Mouse (Mus musculus) liver, adult (tissue): ENCODE measurements at regions not wholly inside any gene's neighbourhood (a gene's known extent, or its start where the extent isn't known, plus 50 kb on each side); places are given as distances from the start of the nearest gene placed in this dataset.

ENCODE experiments used
- GATA4 ChIP-seq: IDR thresholded peaks from 2 replicates; pipeline ENCODE4 v1.6.1; 2014; ENCODE audit warnings: mild to moderate bottlenecking, low read length; ENCODE audit not compliant: insufficient replicate concordance

- no peak for TF ChIP-seq GATA4
These were observed 323.4 kb upstream of the Maf start for GRCm38 (mm10) chr8:116030966-116031365.

GRCm38 (mm10) chr8:116025321-116025720 is 317.7 kb upstream of the Maf start:
- no peak for TF ChIP-seq GATA4

GRCm38 (mm10) chr8:116024811-116025210 is 317.2 kb upstream of the Maf start:
- TF ChIP-seq GATA4: no peak

- no peak for TF ChIP-seq GATA4
These were observed 314.1 kb upstream of the Maf start for GRCm38 (mm10) chr8:116021691-116022090.

- TF ChIP-seq GATA4: no peak
These were observed 287.7 kb upstream of the Maf start for GRCm38 (mm10) chr8:115995320-115995719.

- no peak for TF ChIP-seq GATA4
These were observed 284.4 kb upstream of the Maf start for GRCm38 (mm10) chr8:115991989-115992388.

- no peak for TF ChIP-seq GATA4
These were observed 275.8 kb upstream of the Maf start for GRCm38 (mm10) chr8:115983397-115983796.

- TF ChIP-seq GATA4: no peak
These were observed 274.7 kb upstream of the Maf start for GRCm38 (mm10) chr8:115982326-115982725.

GRCm38 (mm10) chr8:115981426-115981825 is 273.8 kb upstream of the Maf start:
- TF ChIP-seq GATA4: no peak

GRCm38 (mm10) chr8:115980616-115981015 is 273.0 kb upstream of the Maf start:
- TF ChIP-seq GATA4: no peak

GRCm38 (mm10) chr8:115977152-115977551 is 269.6 kb upstream of the Maf start:
- no peak for TF ChIP-seq GATA4

GRCm38 (mm10) chr8:115974706-115975105 is 267.1 kb upstream of the Maf start:
- TF ChIP-seq GATA4: no peak

GRCm38 (mm10) chr8:115968121-115968520 is 260.5 kb upstream of the Maf start:
- TF ChIP-seq GATA4: no peak

- no peak for TF ChIP-seq GATA4
These were observed 258.4 kb upstream of the Maf start for GRCm38 (mm10) chr8:115965981-115966380.

GRCm38 (mm10) chr8:115955371-115955770 is 247.8 kb upstream of the Maf start:
- TF ChIP-seq GATA4: no peak

GRCm38 (mm10) chr8:115953783-115954470 is 246.3 kb upstream of the Maf start:
- TF ChIP-seq GATA4: no peak

GRCm38 (mm10) chr8:115952496-115952895 is 244.9 kb upstream of the Maf start:
- TF ChIP-seq GATA4: peak; percentile 11; the same call in 1 of the 2 replicates
